Mouse (Mus musculus) lung, adult 2 months (tissue): ENCODE measurements at regions not wholly inside any gene's neighbourhood (a gene's known extent, or its start where the extent isn't known, plus 50 kb on each side); places are given as distances from the start of the nearest gene placed in this dataset.

ENCODE experiments used
- DNase-seq: peaks from one replicate; pipeline ENCODE4 v3.0.0; 2022
- H3K4me1 ChIP-seq: fragments of 200-500 bp; 2 replicates; pipeline ENCODE4 v1.6.1; 2011; ENCODE audit warnings: low read length; ENCODE audit not compliant: control insufficient read depth, insufficient read depth
- H3K4me3 ChIP-seq: fragments of 200-500 bp; replicated peaks from 2 replicates; pipeline ENCODE3; 2011; ENCODE audit warnings: low read depth, mild to moderate bottlenecking, control low read depth, low read length; ENCODE audit errors: extremely low read depth
- CTCF ChIP-seq: fragments of 200-500 bp; IDR thresholded peaks from 2 replicates; pipeline ENCODE4 v1.5.1; 2011; ENCODE audit warnings: mild to moderate bottlenecking, low read length, control low read depth; ENCODE audit not compliant: insufficient read depth
- POLR2A ChIP-seq: fragments of 200-500 bp; IDR thresholded peaks from 2 replicates; pipeline ENCODE4 v1.6.1; 2011; ENCODE audit warnings: low read depth, mild to moderate bottlenecking, control low read depth, low read length, borderline replicate concordance; ENCODE audit errors: extremely low read depth
- WGBS: fragments of 180-500 bp; shearing (Covaris S2); methylation state at CpG from one replicate; pipeline ENCODE4 v1.1.7; 2018; 5-methylcytosine and 5-hydroxymethylcytosine counted together

GRCm38 (mm10) chr14:76633170-76633569, 76.5 kb upstream of the Serp2 start:
- no peak overlapping the region for H3K4me3 ChIP-seq
- no peak for DNase-seq
- WGBS: 53% methylated on average over 6 of the region's 6 CpGs
- peaks cover 3% of the 10 kb centered on the region; the same call in 1 of the 2 replicates for H3K4me1 ChIP-seq
- no peak for TF ChIP-seq POLR2A
- TF ChIP-seq CTCF: no peak

- no peak overlapping the region for H3K4me3 ChIP-seq
- no peak for TF ChIP-seq POLR2A
- TF ChIP-seq CTCF: no peak
- H3K4me1 ChIP-seq: peaks cover 3% of the 10 kb centered on the region; the same call in 1 of the 2 replicates
- no peak for DNase-seq
- 78% methylated on average over 6 of the region's 6 CpGs for WGBS
Observed at GRCm38 (mm10) chr14:76632763-76633162, 76.1 kb upstream of the Serp2 start.

- peaks cover 3% of the 10 kb centered on the region; the same call in 1 of the 2 replicates for H3K4me1 ChIP-seq
- no peak for DNase-seq
- 63% methylated on average over 6 of the region's 6 CpGs for WGBS
- TF ChIP-seq CTCF (no peak), POLR2A (no peak)
- H3K4me3 ChIP-seq: no peak overlapping the region
Observed at GRCm38 (mm10) chr14:76631740-76632139, 75.1 kb upstream of the Serp2 start.

- no peak for TF ChIP-seq CTCF
- TF ChIP-seq POLR2A: no peak
- Histone ChIP-seq H3K4me3 (no peak overlapping the region), H3K4me1 (peaks cover 3% of the 10 kb centered on the region; the same call in 1 of the 2 replicates)
- WGBS: 50% methylated on average over 4 of the region's 4 CpGs
- no peak for DNase-seq
Observed at GRCm38 (mm10) chr14:76631181-76631580, 74.5 kb upstream of the Serp2 start.

GRCm38 (mm10) chr14:76629913-76630478, 73.3 kb upstream of the Serp2 start:
- WGBS: 58% methylated on average over 11 of the region's 11 CpGs
- H3K4me1 ChIP-seq: peaks cover 3% of the 10 kb centered on the region; the same call in 1 of the 2 replicates
- TF ChIP-seq CTCF (no peak), POLR2A (no peak)
- no peak for DNase-seq
- no peak overlapping the region for H3K4me3 ChIP-seq

GRCm38 (mm10) chr14:76628182-76628892, 71.6 kb upstream of the Serp2 start:
- 84% methylated on average over 10 of the region's 10 CpGs for WGBS
- Histone ChIP-seq H3K4me3 (no peak overlapping the region), H3K4me1 (peaks cover 6% of the 10 kb centered on the region)
- TF ChIP-seq POLR2A (no peak), CTCF (no peak)
- no peak for DNase-seq

- Histone ChIP-seq H3K4me3 (no peak overlapping the region), H3K4me1 (peaks cover 13% of the 10 kb centered on the region)
- DNase-seq: no peak
- TF ChIP-seq CTCF (no peak), POLR2A (no peak)
- WGBS: 72% methylated on average over 10 of the region's 10 CpGs
Observed at GRCm38 (mm10) chr14:76625589-76626368, 69.1 kb upstream of the Serp2 start.

GRCm38 (mm10) chr14:76624626-76625378, 68.1 kb upstream of the Serp2 start:
- TF ChIP-seq CTCF (no peak), POLR2A (no peak)
- 71% methylated on average over 7 of the region's 7 CpGs for WGBS
- DNase-seq: no peak
- H3K4me3 ChIP-seq: no peak overlapping the region
- peaks cover 11% of the 10 kb centered on the region for H3K4me1 ChIP-seq

- no peak overlapping the region for H3K4me3 ChIP-seq
- peaks cover 11% of the 10 kb centered on the region for H3K4me1 ChIP-seq
- DNase-seq: peak; percentile 46
- TF ChIP-seq CTCF: no peak
- no peak for TF ChIP-seq POLR2A
- 32% methylated on average over 10 of the region's 10 CpGs for WGBS
Observed at GRCm38 (mm10) chr14:76623371-76623988, 66.8 kb upstream of the Serp2 start.
